10 mouse cellular contexts compared by ENCODE assay signal in genomic region chr5:143370416-143371145, GRCm38 (mm10). TPM values are rescaled to one million over a fixed set of nuclear protein-coding genes. Genes with fewer than 3 reads are reported as not detected.
DNase-seq lines count a peak whose midpoint lies in the region; ATAC-seq lines count a peak whose summit lies in the region.
"Had no signal": no experiment of that assay in that cellular context is flagged by ENCODE, and none has a peak within 500 bp of the region (broad histone marks: within the 10 kb centered on the region; RNA-seq: fewer than 3 reads in every experiment).

No protein-coding gene starts in this region.

- H3K9ac ChIP-seq in embryonic facial prominence, embryonic 13.5 days, result no peak overlapping the region
- 0 out of 2 replicates have a peak overlapping the region, but pooled peaks have one; percentile 21 for H3K9ac ChIP-seq in hindbrain, embryonic 14.5 days
- no peak overlapping the region for H3K9ac ChIP-seq in midbrain, embryonic 16.5 days (ENCODE audit: low read depth, low read length)
- H3K9ac ChIP-seq: limb, embryonic 15.5 days had no signal

- H3K36me3 ChIP-seq in embryonic facial prominence, embryonic 13.5 days, result no peaks in the 10 kb centered on the region
- no peaks in the 10 kb centered on the region for H3K36me3 ChIP-seq in hindbrain, embryonic 14.5 days (replicated peaks; ENCODE audit: control insufficient read depth, insufficient read depth)
- H3K36me3 ChIP-seq in midbrain, embryonic 16.5 days (ENCODE audit: control insufficient read depth, insufficient read depth, low read length), result no peaks in the 10 kb centered on the region
- H3K36me3 ChIP-seq: limb, embryonic 15.5 days had no signal

- no peak for ATAC-seq in embryonic facial prominence, embryonic 13.5 days (ENCODE audit: insufficient number of reproducible peaks, insufficient read depth, low FRiP score, low TSS enrichment, low read depth)
- no peak for ATAC-seq in hindbrain, embryonic 14.5 days (ENCODE audit: low FRiP score)
- ATAC-seq in midbrain, embryonic 16.5 days, result no peak

- peak; percentile 84 for DNase-seq in left cerebral cortex, postnatal 4 days
- no peak for DNase-seq in left cerebral cortex, postnatal 36 days (ENCODE audit: low spot score in 2 of 2)
- DNase-seq in hindbrain, embryonic 14.5 days (ENCODE audit: low spot score), result no peak
- DNase-seq in layer of hippocampus, postnatal 25 days (ENCODE audit: extremely low spot score in 1 of 2, low spot score in 1 of 2), result no peak
- DNase-seq in left cerebral cortex, adult 11 months (ENCODE audit: low spot score), result no peak
- no peak for DNase-seq in spleen, postnatal 14 days (ENCODE audit: low spot score in 2 of 2)
- DNase-seq: spleen, adult 18-20 months had no signal

- 24% methylated on average over 17 of the region's 17 CpGs for WGBS in embryonic facial prominence, embryonic 13.5 days
- 23% methylated on average over 17 of the region's 17 CpGs for WGBS in hindbrain, embryonic 14.5 days
- WGBS in midbrain, embryonic 16.5 days, result 24% methylated on average over 17 of the region's 17 CpGs

- no peak overlapping the region for H3K27ac ChIP-seq in embryonic facial prominence, embryonic 13.5 days
- H3K27ac ChIP-seq in hindbrain, embryonic 14.5 days, result no peak overlapping the region
- no peak overlapping the region for H3K27ac ChIP-seq in midbrain, embryonic 16.5 days (ENCODE audit: low read length)
- H3K27ac ChIP-seq: limb, embryonic 15.5 days had no signal

- peak overlapping the region; percentile 30 for H3K4me3 ChIP-seq in embryonic facial prominence, embryonic 13.5 days
- H3K4me3 ChIP-seq in hindbrain, embryonic 14.5 days (replicated peaks; ENCODE audit: low read length), result peak overlapping the region; percentile 19
- peak overlapping the region; percentile 29; the same call in 1 of the 2 replicates for H3K4me3 ChIP-seq in midbrain, embryonic 16.5 days (ENCODE audit: low read depth, low read length)

- intact Hi-C loops in left cerebral cortex, postnatal 4 days (cut with DNase I), result no loop called here
- intact Hi-C loops in left cerebral cortex, postnatal 36 days (cut with DNase I), result no loop called here

- H3K4me1 ChIP-seq in embryonic facial prominence, embryonic 13.5 days, result peaks cover 15% of the 10 kb centered on the region
- peaks cover 7% of the 10 kb centered on the region for H3K4me1 ChIP-seq in hindbrain, embryonic 14.5 days (replicated peaks; ENCODE audit: control insufficient read depth, insufficient read depth, low read length)
- H3K4me1 ChIP-seq in midbrain, embryonic 16.5 days (ENCODE audit: control insufficient read depth, insufficient read depth, low read length), result peaks cover 9% of the 10 kb centered on the region

- no peaks in the 10 kb centered on the region for H3K9me3 ChIP-seq in embryonic facial prominence, embryonic 13.5 days
- H3K9me3 ChIP-seq in hindbrain, embryonic 14.5 days (ENCODE audit: control insufficient read depth, low read length), result no peaks in the 10 kb centered on the region
- no peaks in the 10 kb centered on the region for H3K9me3 ChIP-seq in midbrain, embryonic 16.5 days (replicated peaks; ENCODE audit: control insufficient read depth, low read length, poor library complexity, severe bottlenecking)
- H3K9me3 ChIP-seq: limb, embryonic 15.5 days had no signal

- H3K4me2 ChIP-seq in embryonic facial prominence, embryonic 13.5 days, result peak overlapping the region; percentile 56
- peak overlapping the region; percentile 54 for H3K4me2 ChIP-seq in hindbrain, embryonic 14.5 days (replicated peaks)
- peak overlapping the region; percentile 53 for H3K4me2 ChIP-seq in midbrain, embryonic 16.5 days (ENCODE audit: low read length)

- H3K27me3 ChIP-seq in embryonic facial prominence, embryonic 13.5 days, result peaks cover 93% of the 10 kb centered on the region
- peaks cover 86% of the 10 kb centered on the region for H3K27me3 ChIP-seq in hindbrain, embryonic 14.5 days (ENCODE audit: control insufficient read depth, insufficient read depth, low read length)
- peaks cover 61% of the 10 kb centered on the region for H3K27me3 ChIP-seq in midbrain, embryonic 16.5 days (ENCODE audit: control insufficient read depth, insufficient read depth, low read depth, low read length)

RNA-seq across cellular contexts. Expression of gene Grid2ip, which starts 13.4 kb away (rescaled TPM):
- 1 to 10 TPM; 3.7 to 4.1 TPM for total RNA-seq in left cerebral cortex, postnatal 4 days (2021)
- total RNA-seq in left cerebral cortex, postnatal 36 days (2021), result 1 to 10 TPM; 1.5 to 2.7 TPM
- polyA plus RNA-seq in embryonic facial prominence, embryonic 13.5 days (2015; fragmentation: Nextera tagmentation; extraction: Ambion mirVana), result 0.52 and 1.1 TPM in 2 replicates
- polyA plus RNA-seq in hindbrain, embryonic 14.5 days (2014; fragmentation: Nextera tagmentation; extraction: Ambion mirVana), result 0.25 and 0.60 TPM in 2 replicates
- 0.80 and 0.87 TPM in 2 replicates for polyA plus RNA-seq in midbrain, embryonic 16.5 days (2015; fragmentation: Nextera tagmentation; extraction: Ambion mirVana)
- 1 to 10 TPM; 1.1 to 1.4 TPM for total RNA-seq in layer of hippocampus, postnatal 25 days (2021)

RNA-seq across cellular contexts. Expression of gene Kdelr2, which starts 33.1 kb away (rescaled TPM):
- total RNA-seq in left cerebral cortex, postnatal 4 days (2021), result 10 to 100 TPM; 61.0 to 64.9 TPM
- 10 to 100 TPM; 32.5 to 37.7 TPM for total RNA-seq in left cerebral cortex, postnatal 36 days (2021)
- polyA plus RNA-seq in embryonic facial prominence, embryonic 13.5 days (2015; fragmentation: Nextera tagmentation; extraction: Ambion mirVana), result 355 and 381 TPM in 2 replicates
- polyA plus RNA-seq in hindbrain, embryonic 14.5 days (2014; fragmentation: Nextera tagmentation; extraction: Ambion mirVana), result 146 and 147 TPM in 2 replicates
- polyA plus RNA-seq in midbrain, embryonic 16.5 days (2015; fragmentation: Nextera tagmentation; extraction: Ambion mirVana), result 123 and 133 TPM in 2 replicates
- 10 to 100 TPM; 34.6 to 39.0 TPM for total RNA-seq in layer of hippocampus, postnatal 25 days (2021)

RNA-seq across cellular contexts. Expression of gene Zdhhc4, which starts 41.5 kb away (rescaled TPM):
- total RNA-seq in left cerebral cortex, postnatal 4 days (2021), result 10 to 100 TPM; 37.9 to 44.8 TPM
- total RNA-seq in left cerebral cortex, postnatal 36 days (2021), result 10 to 100 TPM; 38.6 to 46.2 TPM
- 79.9 and 84.5 TPM in 2 replicates for polyA plus RNA-seq in embryonic facial prominence, embryonic 13.5 days (2015; fragmentation: Nextera tagmentation; extraction: Ambion mirVana)
- polyA plus RNA-seq in hindbrain, embryonic 14.5 days (2014; fragmentation: Nextera tagmentation; extraction: Ambion mirVana), result 72.2 and 78.1 TPM in 2 replicates
- polyA plus RNA-seq in midbrain, embryonic 16.5 days (2015; fragmentation: Nextera tagmentation; extraction: Ambion mirVana), result 70.4 and 71.7 TPM in 2 replicates
- 10 to 100 TPM; 41.8 to 49.9 TPM for total RNA-seq in layer of hippocampus, postnatal 25 days (2021)

RNA-seq across cellular contexts. Expression of gene E130309D02Rik, which starts 55.4 kb away (rescaled TPM):
- 10 to 100 TPM; 26.0 to 29.9 TPM for total RNA-seq in left cerebral cortex, postnatal 4 days (2021)
- total RNA-seq in left cerebral cortex, postnatal 36 days (2021), result 10 to 100 TPM; 24.8 to 27.9 TPM
- 35.6 and 39.9 TPM in 2 replicates for polyA plus RNA-seq in embryonic facial prominence, embryonic 13.5 days (2015; fragmentation: Nextera tagmentation; extraction: Ambion mirVana)
- 24.6 and 25.4 TPM in 2 replicates for polyA plus RNA-seq in hindbrain, embryonic 14.5 days (2014; fragmentation: Nextera tagmentation; extraction: Ambion mirVana)
- 25.3 and 31.3 TPM in 2 replicates for polyA plus RNA-seq in midbrain, embryonic 16.5 days (2015; fragmentation: Nextera tagmentation; extraction: Ambion mirVana)
- 10 to 100 TPM; 23.4 to 25.2 TPM for total RNA-seq in layer of hippocampus, postnatal 25 days (2021)
